Mouse (Mus musculus): ENCODE results near the gene Rsph3b. TPM values are rescaled to one million over a fixed set of nuclear protein-coding genes. Genes with fewer than 3 reads are reported as not detected.
A peak's percentile ranks its signal among the peaks of the same experiment; 100 is the strongest.

The Rsph3b gene
- total RNA-seq, 2 experiments from 2014 or later = 38.7 to 41.4 TPM

DNA sequence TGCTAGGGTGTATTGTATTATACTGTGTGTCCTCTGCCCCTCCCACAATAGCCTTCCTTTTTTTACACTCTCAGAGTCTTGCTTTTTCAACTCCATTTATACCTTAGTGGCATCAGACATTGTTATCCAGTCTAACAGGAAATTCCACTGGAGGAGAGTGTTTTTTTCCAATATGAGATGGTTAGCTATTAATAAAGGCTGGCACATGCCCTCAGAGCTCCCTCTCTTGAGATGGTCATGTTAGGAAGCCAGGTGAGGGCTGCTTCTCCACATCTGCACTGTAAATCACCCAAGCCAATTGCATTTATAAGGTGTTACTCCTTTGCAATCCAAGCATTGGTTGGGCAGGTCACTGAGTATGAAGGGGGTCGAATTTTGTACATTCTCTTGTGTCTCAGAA is 81.9 kb downstream of the Rsph3b start:
- DNase-seq (ENCODE audit: low spot score in 2 of 2) = no peak

DNA sequence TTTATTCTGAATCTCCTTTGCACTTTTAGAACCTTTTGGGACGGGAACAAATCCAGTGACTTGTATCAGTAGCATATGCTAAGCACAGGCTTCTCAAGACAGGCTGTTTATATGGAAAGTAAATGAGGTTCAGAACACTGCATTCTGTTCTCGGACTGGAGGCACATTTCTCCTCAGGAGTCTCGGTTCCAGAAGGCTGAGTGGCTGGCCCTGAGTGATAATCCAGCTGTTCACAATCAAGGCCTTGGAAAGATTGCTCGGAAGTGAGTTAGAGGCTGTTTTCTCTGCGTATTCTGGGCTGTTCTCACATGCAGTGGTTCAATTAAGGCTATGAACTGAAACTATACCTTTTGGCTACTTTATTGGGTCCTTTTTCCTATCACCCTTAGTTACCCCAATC is 82.9 kb downstream of the Rsph3b start:
- DNase-seq (ENCODE audit: low spot score in 2 of 2) = no peak

DNA sequence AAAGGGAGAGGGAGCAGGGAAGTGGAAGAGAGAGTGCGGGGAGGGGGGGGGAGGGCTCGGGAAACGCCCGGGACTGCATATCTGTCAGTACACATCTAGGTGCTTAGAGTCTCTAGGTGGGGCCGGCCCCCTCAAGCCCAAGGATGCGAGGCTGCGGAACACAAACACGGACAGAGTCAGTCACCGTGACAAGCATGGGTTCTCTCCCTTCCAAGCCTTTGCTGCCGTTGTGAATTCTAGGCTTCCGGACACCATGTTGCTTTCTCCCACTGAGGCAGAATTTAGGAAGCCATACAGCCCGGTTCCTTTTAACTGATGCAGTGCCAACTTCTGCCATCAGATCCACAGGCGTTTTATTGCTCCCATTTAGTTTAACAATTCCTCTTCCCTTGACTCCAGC is 83.6 kb downstream of the Rsph3b start:
- no peak for DNase-seq (ENCODE audit: low spot score in 2 of 2)

DNA sequence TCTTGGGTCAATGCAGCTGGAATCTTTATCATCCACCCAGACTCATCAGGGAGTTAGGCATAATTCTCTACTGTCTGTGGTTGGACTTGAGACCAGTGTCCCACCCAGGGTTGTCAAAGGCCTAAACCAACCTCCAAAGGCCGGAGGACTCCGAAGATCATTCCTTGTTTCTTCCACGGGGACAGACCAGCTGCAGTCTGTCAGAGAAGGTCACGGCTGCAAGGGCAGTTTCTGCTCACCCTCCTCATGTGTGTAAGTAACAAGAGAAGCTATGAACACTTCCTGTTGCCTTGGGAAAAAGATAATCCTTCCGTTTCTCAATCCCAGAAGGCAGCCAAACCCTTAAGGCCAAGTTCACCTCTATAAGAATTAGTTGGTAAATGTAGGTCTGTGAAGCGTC is 85.0 kb downstream of the Rsph3b start:
- DNase-seq (ENCODE audit: low spot score in 2 of 2) = no peak

DNA sequence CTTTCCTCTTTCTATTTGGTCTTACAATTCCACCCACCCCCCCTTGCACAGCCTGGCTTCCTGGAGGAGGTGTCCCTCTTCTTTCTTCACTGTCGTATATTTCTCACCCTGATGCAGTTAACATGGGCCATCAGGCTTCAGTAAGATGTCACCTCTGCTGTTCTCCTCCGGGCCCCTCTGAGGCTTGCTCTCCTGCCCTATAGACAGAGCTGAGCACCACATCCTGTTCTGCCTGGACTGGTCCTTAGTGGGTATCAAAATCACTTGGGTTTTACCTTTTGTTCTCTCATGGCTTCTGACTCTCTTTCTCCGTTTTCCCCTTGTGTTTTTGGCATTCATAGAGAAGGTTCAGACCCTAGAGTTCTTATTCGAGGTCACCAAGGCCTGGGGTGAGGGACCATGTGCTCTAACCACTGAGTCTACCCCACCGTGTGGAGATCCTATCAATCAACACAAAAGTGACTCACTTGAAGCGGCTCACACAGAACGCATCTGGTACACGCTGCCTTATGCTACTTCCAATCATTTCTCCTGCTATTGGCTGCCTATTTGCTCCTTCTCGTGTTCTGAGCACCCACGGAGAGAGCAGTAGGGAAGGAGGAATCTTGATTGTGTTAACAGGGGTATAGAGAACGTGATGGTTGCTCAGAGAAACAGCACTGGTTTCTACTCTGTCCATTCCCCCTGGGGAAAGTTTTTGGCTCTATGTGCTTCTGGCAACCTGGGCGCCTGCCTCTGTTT is 86.3 kb downstream of the Rsph3b start:
- no peak for DNase-seq (ENCODE audit: low spot score in 2 of 2)

DNA sequence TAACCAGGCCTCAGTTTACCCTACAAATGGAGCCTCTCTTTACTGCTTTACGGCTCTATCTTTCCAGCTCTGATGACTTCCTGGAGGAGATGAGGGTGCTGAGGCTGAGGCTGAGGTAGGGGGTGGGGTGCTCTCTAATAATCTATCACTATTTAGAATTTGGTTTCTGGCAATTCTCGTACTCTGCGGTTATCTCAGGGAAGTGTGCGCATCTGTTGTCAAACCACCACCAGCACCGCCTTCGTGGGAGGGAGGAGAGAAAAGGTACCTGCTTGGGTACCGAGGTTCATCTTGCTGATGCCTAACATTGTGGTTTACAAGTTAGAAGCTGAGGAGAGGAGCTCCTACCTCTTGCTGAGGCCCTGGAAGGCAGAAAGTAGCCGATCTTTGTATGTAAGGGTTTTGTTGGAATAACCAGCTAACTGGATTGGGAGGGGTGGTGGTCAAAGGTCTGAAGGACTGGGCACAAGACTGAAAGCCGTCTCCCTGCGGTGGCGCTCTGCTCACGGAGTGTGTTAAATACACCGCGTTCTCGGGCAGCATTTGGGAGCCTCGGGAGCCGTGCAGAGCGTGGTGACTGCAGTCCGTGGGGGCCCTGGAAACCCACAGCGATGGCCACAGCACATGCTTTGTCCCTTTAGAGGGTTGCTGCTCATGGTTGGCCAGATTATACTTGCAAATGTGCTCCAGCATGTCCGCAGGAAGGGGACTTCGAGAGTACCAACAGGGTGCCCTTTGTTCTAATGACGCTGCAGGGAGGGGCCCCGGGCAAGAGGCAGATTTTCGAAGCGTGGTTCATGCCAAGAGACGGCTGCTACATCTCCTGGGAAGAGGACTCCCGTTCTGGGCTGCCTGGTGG is 87.1 kb downstream of the Rsph3b start:
- peak in 1 of 2 experiments; percentile 6 for DNase-seq (ENCODE audit: low spot score in 2 of 2)

DNA sequence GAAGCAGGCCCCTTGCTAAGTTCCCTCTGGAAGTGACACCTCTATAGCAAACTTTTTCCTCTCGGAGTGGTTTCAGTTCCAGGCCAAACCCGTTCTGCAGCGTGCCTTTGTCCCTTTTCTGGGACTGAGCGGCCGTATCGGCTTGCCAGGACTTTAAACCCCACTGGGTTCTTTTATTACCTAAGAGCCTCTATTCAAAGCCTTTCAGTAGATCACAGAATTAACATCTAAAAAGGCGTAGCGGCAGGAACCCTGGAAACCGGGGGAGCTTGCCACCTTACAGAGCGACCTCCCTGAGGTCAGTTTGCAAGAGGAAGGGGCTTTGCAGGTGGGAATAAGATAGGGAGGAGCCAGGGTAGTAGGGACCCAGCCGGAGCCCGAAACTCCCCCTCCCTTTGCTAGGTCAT is 88.0 kb downstream of the Rsph3b start:
- DNase-seq (ENCODE audit: low spot score in 2 of 2) = no peak

DNA sequence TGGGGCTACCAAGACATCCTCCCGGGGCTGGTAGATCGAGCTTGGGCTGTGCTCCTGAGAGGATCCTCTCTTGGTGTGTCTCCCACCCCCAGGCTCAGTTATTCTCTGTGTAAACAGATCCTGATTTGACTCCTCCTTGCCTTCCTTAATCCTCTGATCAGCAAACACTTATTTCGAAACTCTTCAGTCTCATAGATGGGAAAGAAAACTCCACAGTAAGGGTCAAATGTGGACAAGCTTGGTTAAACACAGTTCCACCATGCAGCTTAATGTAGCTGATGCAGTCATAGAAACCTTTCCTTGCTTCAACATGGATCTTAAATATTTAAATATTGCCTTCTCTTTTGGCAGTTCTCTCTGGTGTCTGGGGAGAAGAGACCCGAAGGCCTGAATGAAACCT is 88.4 kb downstream of the Rsph3b start:
- DNase-seq (ENCODE audit: low spot score in 2 of 2) = no peak

Small RNA genes lying within 50 kb of the gene (microRNA-seq; reads per million reads assigned to microRNA genes)
- gene Mir692-1 = not detected

Other genes starting within 250 kb of the Rsph3b start
- gene Ezr, start 165.9 kb downstream of the Rsph3b start, total RNA-seq (2021) = 10 to 100 TPM; 23.7 to 60.5 TPM
- gene Tagap1, start 12.5 kb upstream of the Rsph3b start, total RNA-seq (2021) = 10 to 100 TPM; 23.2 to 24.2 TPM
- 100 to 1,000 TPM; 419 to 423 TPM for gene Rnaset2b, start 22.0 kb upstream of the Rsph3b start, total RNA-seq (2021)
- under 1 TPM; 0.37 to 0.45 TPM for gene Gm49721, start 30.2 kb upstream of the Rsph3b start, total RNA-seq (2021)
- gene Gm1604a, start 76.9 kb upstream of the Rsph3b start, total RNA-seq (2021) = not detected
- gene Rps6ka2, start 221.4 kb upstream of the Rsph3b start, total RNA-seq (2021) = 10 to 100 TPM; 18.7 to 22.6 TPM

Data from adrenal gland, postnatal 4 days (tissue).